Mouse (Mus musculus): ENCODE measurements around the gene Smox. TPM values are rescaled to one million over a fixed set of nuclear protein-coding genes. Genes with fewer than 3 reads are reported as not detected.

Gene Smox
- polyA plus RNA-seq, 1 experiment from 2014 or later: 85.5 TPM

- Histone ChIP-seq H3K27me3 (peaks cover 96% of the 10 kb centered on the region), H3K4me1 (replicated peaks) (no peaks in the 10 kb centered on the region), H3K27ac (no peak overlapping the region), H3K4me3 (replicated peaks) (no peak overlapping the region), H3K4me2 (no peak overlapping the region), H3K9ac (replicated peaks) (no peak overlapping the region), H3K36me3 (no peaks in the 10 kb centered on the region), H3K9me3 (no peaks in the 10 kb centered on the region)
- ATAC-seq (ENCODE audit: insufficient number of reproducible peaks, insufficient read depth, low FRiP score, low TSS enrichment, low read depth): no peak
- 28% methylated on average over 9 of the region's 9 CpGs for WGBS
These were observed 61.6 kb downstream of the Smox start for GRCm38 (mm10) chr2:131552736-131553400.

DNA sequence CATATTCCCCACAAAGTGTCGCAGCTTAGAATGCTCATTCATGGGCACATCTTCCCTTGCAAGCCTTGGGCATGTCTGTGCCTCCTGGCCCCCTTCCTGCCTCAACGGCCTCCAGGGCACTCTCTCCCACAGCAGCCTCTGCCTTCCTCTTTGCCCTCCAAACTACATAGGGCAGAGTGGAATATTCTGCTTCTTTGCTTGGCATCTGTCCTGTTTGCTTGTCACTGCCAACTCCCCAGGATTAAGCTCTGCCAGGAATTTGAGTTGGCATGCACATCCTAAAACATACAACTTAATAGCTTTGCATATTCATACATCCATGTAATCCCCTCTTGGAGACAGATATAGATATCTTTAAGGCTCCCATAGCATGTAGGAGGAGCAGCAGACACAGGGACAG lies 66.6 kb downstream of the Smox start:
- ATAC-seq (ENCODE audit: insufficient number of reproducible peaks, insufficient read depth, low FRiP score, low TSS enrichment, low read depth): no peak
- Histone ChIP-seq H3K4me3 (replicated peaks) (no peak overlapping the region), H3K27me3 (peaks cover 98% of the 10 kb centered on the region), H3K27ac (no peak overlapping the region), H3K4me2 (no peak overlapping the region), H3K9me3 (no peaks in the 10 kb centered on the region), H3K9ac (replicated peaks) (no peak overlapping the region), H3K36me3 (no peaks in the 10 kb centered on the region), H3K4me1 (replicated peaks) (peaks cover 15% of the 10 kb centered on the region)
- WGBS: 84% methylated on average over 2 of the region's 2 CpGs

GRCm38 (mm10) chr2:131560205-131560919 lies 69.1 kb downstream of the Smox start:
- Histone ChIP-seq H3K27me3 (peaks cover 99% of the 10 kb centered on the region), H3K4me1 (replicated peaks) (peaks cover 15% of the 10 kb centered on the region), H3K27ac (no peak overlapping the region), H3K4me3 (replicated peaks) (no peak overlapping the region), H3K9ac (replicated peaks) (no peak overlapping the region), H3K36me3 (no peaks in the 10 kb centered on the region), H3K4me2 (no peak overlapping the region), H3K9me3 (no peaks in the 10 kb centered on the region)
- no peak for ATAC-seq (ENCODE audit: insufficient number of reproducible peaks, insufficient read depth, low FRiP score, low TSS enrichment, low read depth)
- WGBS: 56% methylated on average over 2 of the region's 2 CpGs

- ATAC-seq (ENCODE audit: insufficient number of reproducible peaks, insufficient read depth, low FRiP score, low TSS enrichment, low read depth): no peak
- no peaks in the 10 kb centered on the region for H3K9me3 ChIP-seq
- no peak overlapping the region for H3K9ac ChIP-seq (replicated peaks)
- WGBS: 5% methylated on average over 30 of the region's 33 CpGs
- H3K4me1 ChIP-seq (replicated peaks): peaks cover 15% of the 10 kb centered on the region
- peak overlapping the region; percentile 86 for H3K4me2 ChIP-seq
- H3K4me3 ChIP-seq (replicated peaks): peak overlapping the region; percentile 50
- peaks cover 98% of the 10 kb centered on the region for H3K27me3 ChIP-seq
- H3K36me3 ChIP-seq: no peaks in the 10 kb centered on the region
- H3K27ac ChIP-seq: no peak overlapping the region
These were observed 70.1 kb downstream of the Smox start for GRCm38 (mm10) chr2:131561344-131561870.

- H3K9me3 ChIP-seq: no peaks in the 10 kb centered on the region
- H3K27ac ChIP-seq: no peak within 1 kb of the TSS
- H3K36me3 ChIP-seq: no peaks in the 10 kb centered on the region
- peak within 1 kb of the TSS; percentile 50 for H3K4me3 ChIP-seq (replicated peaks)
- peak; percentile 44; the same call in 1 of the 2 replicates for ATAC-seq (ENCODE audit: insufficient number of reproducible peaks, insufficient read depth, low FRiP score, low TSS enrichment, low read depth)
- H3K4me1 ChIP-seq (replicated peaks): peaks cover 15% of the 10 kb centered on the region
- H3K9ac ChIP-seq (replicated peaks): peak within 1 kb of the TSS; percentile 42
- H3K27me3 ChIP-seq: peaks cover 92% of the 10 kb centered on the region
- under 1% methylated on average over 67 of the region's 82 CpGs for WGBS
- peak within 1 kb of the TSS; percentile 86 for H3K4me2 ChIP-seq
These were observed 70.7 kb downstream of the Smox start, which contains the start of gene Adra1d for GRCm38 (mm10) chr2:131561891-131562585. Adra1d (minus strand) TSS chr2:131562283.

DNA sequence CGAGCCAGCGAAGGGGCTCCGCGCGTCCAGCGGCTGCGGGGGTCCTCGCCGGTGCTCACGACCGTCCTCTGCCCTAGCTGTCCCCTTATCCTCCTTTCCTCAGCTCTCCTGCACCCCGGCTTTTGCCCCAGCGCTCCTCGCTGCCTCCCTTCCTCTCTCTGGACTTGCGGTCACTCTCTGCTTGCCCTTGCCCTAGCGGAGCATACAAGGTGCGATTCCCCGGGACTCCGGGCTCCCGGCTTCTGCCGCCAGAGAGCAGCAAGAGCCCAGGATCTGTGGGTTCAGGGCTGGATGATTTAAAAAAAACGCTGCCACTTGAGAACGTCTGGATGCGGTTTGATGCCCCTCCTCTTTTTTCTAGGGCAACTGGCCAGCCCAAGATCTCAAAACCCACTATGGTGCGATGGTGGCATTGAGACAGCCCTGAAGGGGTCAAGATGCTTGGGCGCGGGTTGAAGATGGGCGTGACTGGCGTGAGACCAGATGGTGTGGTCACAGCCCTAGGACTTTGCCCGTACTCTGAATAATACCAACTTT lies 71.4 kb downstream of the Smox start:
- Histone ChIP-seq H3K4me3 (replicated peaks) (peak overlapping the region; percentile 50), H3K4me1 (replicated peaks) (peaks cover 15% of the 10 kb centered on the region), H3K27ac (no peak overlapping the region), H3K4me2 (peak overlapping the region; percentile 86), H3K36me3 (no peaks in the 10 kb centered on the region), H3K9ac (replicated peaks) (peak overlapping the region; percentile 42), H3K9me3 (no peaks in the 10 kb centered on the region), H3K27me3 (peaks cover 87% of the 10 kb centered on the region)
- 2% methylated on average over 22 of the region's 30 CpGs for WGBS
- peak; percentile 57; the same call in 1 of the 2 replicates for ATAC-seq (ENCODE audit: insufficient number of reproducible peaks, insufficient read depth, low FRiP score, low TSS enrichment, low read depth)

Other genes with a start within 250 kb of the Smox start
- gene Pank2, start 229.0 kb upstream of the Smox start, polyA plus RNA-seq (2016; fragmentation: Nextera tagmentation; extraction: Ambion mirVana): 59.7 and 65.6 TPM in 2 replicates
- gene Rnf24, start 138.6 kb upstream of the Smox start, polyA plus RNA-seq (2016; fragmentation: Nextera tagmentation; extraction: Ambion mirVana): 10.4 and 10.7 TPM in 2 replicates
- gene Adra1d, start 70.8 kb downstream of the Smox start, polyA plus RNA-seq (2016; fragmentation: Nextera tagmentation; extraction: Ambion mirVana): 0.18 TPM in 1 of 2 replicates, not detected in the other